Mouse (Mus musculus) testis, adult 2 months (tissue): ENCODE results near the gene Srek1. TPM values are rescaled to one million over a fixed set of nuclear protein-coding genes. Genes with fewer than 3 reads are reported as not detected.

Experiments used
- H3K27ac ChIP-seq: fragments of 200-500 bp; 2 replicates; pipeline ENCODE4 v1.5.1; 2012; ENCODE audit warnings: low read depth, low read length; ENCODE audit not compliant: control insufficient read depth, insufficient read depth
- H3K27me3 ChIP-seq: fragments of 200-500 bp; 2 replicates; pipeline ENCODE4 v1.6.1; 2012; ENCODE audit warnings: mild to moderate bottlenecking, low read length, moderate library complexity; ENCODE audit not compliant: control insufficient read depth, insufficient read depth
- H3K36me3 ChIP-seq: fragments of 200-500 bp; 2 replicates; pipeline ENCODE4 v1.6.1; 2012; ENCODE audit warnings: mild to moderate bottlenecking, low read length; ENCODE audit not compliant: control insufficient read depth, insufficient read depth
- H3K4me1 ChIP-seq: fragments of 200-500 bp; 2 replicates; pipeline ENCODE4 v1.6.1; 2012; ENCODE audit warnings: low read length; ENCODE audit not compliant: control insufficient read depth, insufficient read depth
- H3K4me3 ChIP-seq: fragments of 200-500 bp; 2 replicates; pipeline ENCODE4 v1.5.1; 2012; ENCODE audit warnings: low read depth, mild to moderate bottlenecking, low read length, moderate library complexity, mixed read lengths; ENCODE audit not compliant: control insufficient read depth
- CTCF ChIP-seq: fragments of 200-500 bp; IDR thresholded peaks from 2 replicates; pipeline ENCODE4 v1.5.1; 2012; ENCODE audit warnings: low read depth, mild to moderate bottlenecking, inconsistent platforms, low read length, moderate library complexity; ENCODE audit not compliant: control insufficient read depth, insufficient read depth, insufficient replicate concordance
- POLR2A ChIP-seq: fragments of 200-500 bp; IDR thresholded peaks from 2 replicates; pipeline ENCODE4 v1.6.1; 2012; ENCODE audit warnings: low read depth, mild to moderate bottlenecking, inconsistent platforms, low read length, moderate library complexity; ENCODE audit not compliant: control insufficient read depth
- polyA plus RNA-seq: library from polyadenylated mRNA; depleted of rRNA; stranded (reverse); fragments of >200 nt; gene quantifications from 2 replicates; pipeline ENCODE4 v1.2.3, GENCODE M21; 2012; rRNA removed

Gene Srek1
- polyA plus RNA-seq, result 37.2 and 46.3 TPM in 2 replicates

DNA sequence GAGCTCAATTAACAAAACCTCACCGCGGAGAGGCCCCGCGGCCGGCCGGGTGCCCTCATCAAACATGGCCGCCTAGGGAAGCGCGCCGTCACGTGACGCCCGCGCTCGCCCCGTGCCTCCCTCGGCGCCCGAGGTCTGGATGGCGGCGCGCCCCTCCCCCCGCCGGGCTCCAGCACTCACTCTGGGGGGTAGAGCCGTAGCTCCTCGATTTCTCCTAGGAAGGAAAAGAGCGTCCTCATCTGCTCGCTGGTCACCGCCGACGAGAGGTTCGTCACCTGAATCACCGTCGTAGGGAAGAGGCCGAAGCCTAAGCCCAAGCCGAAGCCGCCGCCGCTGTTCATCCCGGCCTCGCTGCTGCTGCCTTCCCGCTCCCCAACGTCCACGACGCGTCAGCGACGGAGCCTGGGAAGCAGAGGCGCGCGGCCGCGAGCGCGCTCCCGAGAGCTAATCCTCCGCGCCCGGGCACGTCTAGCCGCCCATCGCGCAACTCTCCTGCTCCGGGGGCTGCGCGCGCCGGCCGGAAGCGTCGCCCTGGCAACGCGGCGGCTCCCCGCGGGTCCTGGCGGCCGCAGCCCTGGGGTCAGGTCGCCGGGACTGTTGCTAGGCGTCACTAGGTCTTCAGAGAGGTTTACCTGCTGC lies at the start of gene Srek1:
TSS of gene Srek1 (minus strand) at position 490 of the 639 bp plus-strand sequence.
- Histone ChIP-seq H3K4me1 (peaks cover 4% of the 10 kb centered on the region), H3K27me3 (no peaks in the 10 kb centered on the region), H3K36me3 (no peaks in the 10 kb centered on the region; the same call in 1 of the 2 replicates), H3K27ac (peak within 1 kb of the TSS; percentile 100), H3K4me3 (peak within 1 kb of the TSS; percentile 97)
- TF ChIP-seq POLR2A (peak; percentile 99), CTCF (no peak; the same call in 1 of the 2 replicates)

DNA sequence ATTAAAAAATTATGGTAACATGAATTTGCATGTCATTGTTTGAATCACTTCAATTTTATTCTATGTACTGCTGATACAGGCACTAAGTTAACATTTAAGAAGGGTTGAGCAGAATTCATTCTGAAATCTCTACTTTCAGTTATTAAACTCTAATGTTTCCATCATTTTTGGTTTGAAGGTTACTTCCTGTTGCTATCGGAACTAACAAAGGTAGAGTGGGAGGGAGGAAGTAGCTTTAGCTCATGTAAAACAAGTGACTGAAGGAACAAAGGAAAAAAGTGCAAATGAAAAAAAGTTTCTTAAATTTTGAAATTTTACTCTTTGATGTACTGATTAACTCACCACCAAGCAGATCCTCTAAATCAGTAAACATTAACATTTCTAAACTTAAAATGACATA lies 47.9 kb upstream of the Srek1 start:
- H3K36me3 ChIP-seq, result no peaks in the 10 kb centered on the region
- TF ChIP-seq POLR2A (no peak), CTCF (no peak)

DNA sequence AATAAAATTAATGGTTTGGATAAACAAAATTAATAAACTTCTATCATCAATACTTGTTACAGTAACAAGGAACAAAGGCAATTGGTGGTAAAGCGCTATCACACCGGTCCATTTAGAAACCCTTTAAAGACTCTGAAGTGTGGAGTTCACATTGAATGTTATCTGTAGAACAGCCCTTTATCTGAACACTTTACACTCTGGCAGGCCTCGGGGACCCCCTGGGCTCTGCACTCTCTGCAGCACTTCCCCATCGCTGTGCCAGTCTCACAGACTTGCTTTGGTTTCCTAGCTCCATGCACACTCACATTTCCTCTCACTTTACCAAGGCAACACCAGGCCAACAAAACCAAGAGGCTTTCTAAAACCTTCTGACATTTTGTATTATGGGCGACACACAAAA lies 45.0 kb upstream of the Srek1 start:
- Histone ChIP-seq H3K27me3 (no peaks in the 10 kb centered on the region), H3K4me1 (no peaks in the 10 kb centered on the region), H3K27ac (no peak overlapping the region), H3K4me3 (no peak overlapping the region), H3K36me3 (no peaks in the 10 kb centered on the region)
- TF ChIP-seq POLR2A (no peak), CTCF (no peak)

More for the DNA sequence above, 47.9 kb upstream of the Srek1 start:
- Histone ChIP-seq H3K4me1 (no peaks in the 10 kb centered on the region), H3K27ac (no peak overlapping the region), H3K27me3 (no peaks in the 10 kb centered on the region), H3K4me3 (no peak overlapping the region)

- Histone ChIP-seq H3K4me1 (no peaks in the 10 kb centered on the region), H3K4me3 (no peak overlapping the region)
These were observed 43.5 kb upstream of the Srek1 start for GRCm38 (mm10) chr13:103817935-103818334.

DNA sequence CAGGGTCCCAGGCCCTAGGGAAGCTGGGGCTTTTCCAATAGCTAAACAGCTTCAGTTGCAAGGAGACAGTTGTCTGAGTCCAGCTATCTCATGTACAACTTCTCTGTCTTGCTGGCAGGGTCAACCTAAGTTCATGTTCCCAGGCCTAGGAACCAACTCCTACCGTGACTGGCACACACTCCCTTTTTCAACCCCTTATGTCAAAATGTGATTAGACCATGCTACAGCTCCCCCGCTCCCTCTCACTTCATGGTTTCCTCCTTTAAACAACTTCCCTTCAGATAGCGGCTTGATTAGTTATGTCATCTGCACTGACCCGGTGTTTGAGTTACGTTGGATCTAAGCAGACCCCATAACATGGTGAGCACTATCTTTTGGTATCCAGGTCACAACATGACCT lies 33.1 kb upstream of the Srek1 start:
- H3K27ac ChIP-seq, result no peak overlapping the region
- H3K27me3 ChIP-seq, result no peaks in the 10 kb centered on the region
- TF ChIP-seq POLR2A (no peak), CTCF (no peak)
- H3K36me3 ChIP-seq, result no peaks in the 10 kb centered on the region
- no peaks in the 10 kb centered on the region for H3K4me1 ChIP-seq
- H3K4me3 ChIP-seq, result no peak overlapping the region

More at GRCm38 (mm10) chr13:103817935-103818334, 43.5 kb upstream of the Srek1 start:
- H3K27me3 ChIP-seq, result no peaks in the 10 kb centered on the region
- no peaks in the 10 kb centered on the region for H3K36me3 ChIP-seq
- TF ChIP-seq POLR2A (no peak), CTCF (no peak)
- no peak overlapping the region for H3K27ac ChIP-seq

DNA sequence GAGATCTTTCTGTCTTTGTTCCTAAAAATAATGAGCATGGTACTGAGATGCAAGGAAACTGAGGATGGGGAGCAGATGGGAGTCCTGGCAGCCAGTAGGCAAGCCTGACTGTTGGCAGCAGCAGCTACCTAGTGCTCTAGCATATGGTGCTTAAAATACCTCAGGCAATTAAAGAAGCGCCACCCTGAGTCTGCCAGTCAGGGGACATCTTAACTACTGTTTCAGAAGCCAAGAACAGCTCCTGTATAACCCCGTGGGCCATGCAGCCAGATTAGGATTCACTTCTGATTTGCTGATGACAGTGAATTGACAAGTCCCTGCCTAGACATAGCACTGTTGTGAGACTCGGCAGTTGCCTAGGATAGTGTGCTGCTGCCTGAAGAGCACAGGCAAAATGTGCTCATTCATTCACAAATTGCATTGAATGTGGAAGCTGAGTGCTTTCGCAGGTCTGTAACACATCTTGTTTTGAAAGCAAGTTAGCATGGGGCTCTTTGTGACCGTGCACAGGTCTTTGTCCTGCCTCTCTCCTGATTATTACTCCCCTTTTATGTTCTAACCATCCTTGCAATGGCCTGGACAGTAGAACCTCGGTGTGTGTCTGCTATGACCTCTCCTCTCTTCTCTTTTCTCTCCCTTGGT lies 31.9 kb upstream of the Srek1 start:
- Histone ChIP-seq H3K27ac (no peak overlapping the region), H3K27me3 (no peaks in the 10 kb centered on the region), H3K4me3 (no peak overlapping the region), H3K4me1 (no peaks in the 10 kb centered on the region), H3K36me3 (no peaks in the 10 kb centered on the region)
- TF ChIP-seq CTCF (no peak), POLR2A (no peak)

DNA sequence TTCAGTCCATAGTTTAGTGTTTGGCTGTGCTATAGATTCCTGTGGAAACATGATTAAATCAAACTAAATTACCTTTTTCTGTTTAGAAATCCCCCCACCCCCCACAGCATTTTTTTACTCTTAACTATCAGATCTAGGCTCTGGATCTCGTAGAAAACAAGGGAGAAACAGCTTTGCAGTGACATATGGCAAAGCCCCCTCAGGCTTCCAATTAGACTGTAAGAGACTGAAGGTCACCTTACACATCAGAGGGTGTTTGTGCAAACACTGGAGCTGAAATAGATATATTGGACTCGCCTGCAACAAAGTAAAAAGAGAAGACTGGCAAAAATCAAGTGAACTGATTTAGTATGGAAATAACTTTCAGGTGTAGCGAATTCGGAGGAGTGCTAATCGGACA lies 29.3 kb upstream of the Srek1 start:
- Histone ChIP-seq H3K36me3 (no peaks in the 10 kb centered on the region), H3K4me3 (no peak overlapping the region), H3K4me1 (no peaks in the 10 kb centered on the region), H3K27me3 (no peaks in the 10 kb centered on the region), H3K27ac (no peak overlapping the region)
- TF ChIP-seq CTCF (no peak), POLR2A (no peak)
